Mouse (Mus musculus) left cerebral cortex, postnatal 4 days (tissue): ENCODE results near the gene Kctd10. TPM values are rescaled to one million over a fixed set of nuclear protein-coding genes. Genes with fewer than 3 reads are reported as not detected.
A peak's percentile ranks its signal among the peaks of the same experiment; 100 is the strongest.

ENCODE experiments used
- DNase-seq: peaks from one replicate; pipeline ENCODE4 v3.0.0-alpha.2; 2022
- intact Hi-C: fragments of 180-260 bp; cut with DNase I; formaldehyde crosslinking; loops from one replicate; pipeline ENCODE4 v1.15.1; 2025
- total RNA-seq, 2 experiments: library from RNA; stranded (reverse); gene quantifications; 2 replicates each; pipeline ENCODE4 v1.2.3; 2021

Gene Kctd10
- total RNA-seq, 2 experiments from 2014 or later, result 61.6 to 63.0 TPM

DNA sequence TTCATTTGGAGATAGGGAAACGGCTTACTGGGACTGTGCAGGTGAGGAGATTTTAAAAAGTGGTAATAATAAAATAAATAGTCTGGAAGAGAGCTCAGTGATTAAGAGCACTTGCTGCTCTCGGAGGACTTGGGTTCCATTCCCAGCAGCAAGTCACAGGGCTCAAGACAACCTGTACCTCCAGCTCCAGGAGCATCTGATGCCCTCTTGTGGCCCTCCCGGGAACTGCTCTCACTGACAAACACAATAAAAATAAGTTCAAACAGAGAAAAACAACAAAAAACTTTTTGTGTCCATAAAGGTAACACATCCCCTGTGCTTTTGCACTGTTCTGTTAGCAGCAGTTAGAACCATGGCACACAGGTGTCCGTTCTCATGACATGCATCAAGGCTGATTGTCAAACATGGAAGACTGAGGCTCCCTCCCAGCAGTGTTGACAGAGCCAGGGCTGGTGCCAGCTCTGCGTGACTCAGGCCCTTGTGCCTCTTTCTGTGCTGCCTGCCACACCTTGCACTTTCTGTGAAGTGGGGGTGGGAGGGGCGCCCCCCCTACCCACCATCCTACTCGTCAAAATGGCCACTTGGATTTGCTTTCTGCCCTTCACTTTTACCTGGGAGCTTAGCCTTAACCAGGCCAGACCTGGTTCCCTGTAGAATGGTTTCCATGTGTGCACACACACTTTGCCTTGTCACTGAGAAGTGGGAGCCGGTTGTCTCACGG lies 3.0 kb upstream of the Kctd10 start:
- intact Hi-C loops, result loop anchor here (5.0 kb wide), 1 partner anchor 71 kb away; no protein-coding TSS in a partner anchor
- peak; percentile 36 for DNase-seq

DNA sequence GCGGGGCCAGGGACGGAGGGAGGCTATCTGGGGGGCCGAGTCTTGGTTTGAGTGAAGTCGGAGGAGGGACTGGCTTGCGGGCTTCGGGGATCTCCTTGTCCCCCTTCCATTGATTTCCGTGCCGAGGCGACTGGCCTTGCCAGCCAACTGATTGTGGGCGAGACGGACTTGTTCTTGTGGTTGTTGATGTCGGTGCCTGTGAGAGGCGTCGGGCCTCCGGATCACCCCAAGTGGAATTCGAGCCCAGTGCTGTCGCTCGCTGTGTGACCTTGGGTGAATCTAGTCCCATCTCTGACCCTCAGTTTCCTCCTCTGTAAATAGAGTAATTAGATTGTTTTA lies 674 bp upstream of the Kctd10 start:
- intact Hi-C loops, result loop anchor here (5.0 kb wide), 1 partner anchor 69 kb away; no protein-coding TSS in a partner anchor
- DNase-seq, result no peak

- DNase-seq, result no peak
- intact Hi-C loops, result loop anchor here (5.0 kb wide), 1 partner anchor 67 kb away; no protein-coding TSS in a partner anchor
Observed at GRCm38 (mm10) chr5:114379763-114380162, 545 bp downstream of the Kctd10 start.

DNA sequence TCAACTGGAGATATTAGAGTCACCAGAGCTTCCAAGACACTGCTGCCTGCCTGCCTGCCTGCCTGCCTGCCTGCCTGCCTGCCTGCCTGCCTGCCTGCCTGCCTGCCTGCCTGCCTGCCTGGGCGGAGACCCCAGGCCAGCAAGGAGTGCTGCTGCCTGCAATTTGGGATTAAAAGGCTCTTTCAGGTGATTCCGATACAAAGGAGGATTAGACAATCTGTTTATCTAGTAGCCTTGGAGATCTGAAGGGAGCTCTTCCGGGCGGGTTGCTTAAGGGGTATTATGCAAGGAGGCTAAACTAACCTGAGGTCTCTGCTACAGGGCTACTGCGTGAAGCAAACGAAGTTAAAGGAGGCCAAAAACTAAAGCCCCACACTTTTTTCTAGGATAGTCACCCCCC lies 1.4 kb downstream of the Kctd10 start:
- intact Hi-C loops, result no loop called here

GRCm38 (mm10) chr5:114378177-114378920 lies 2.0 kb downstream of the Kctd10 start:
- DNase-seq, result no peak
- intact Hi-C loops, result no loop called here

More for the DNA sequence above, 1.4 kb downstream of the Kctd10 start:
- DNase-seq, result no peak

DNA sequence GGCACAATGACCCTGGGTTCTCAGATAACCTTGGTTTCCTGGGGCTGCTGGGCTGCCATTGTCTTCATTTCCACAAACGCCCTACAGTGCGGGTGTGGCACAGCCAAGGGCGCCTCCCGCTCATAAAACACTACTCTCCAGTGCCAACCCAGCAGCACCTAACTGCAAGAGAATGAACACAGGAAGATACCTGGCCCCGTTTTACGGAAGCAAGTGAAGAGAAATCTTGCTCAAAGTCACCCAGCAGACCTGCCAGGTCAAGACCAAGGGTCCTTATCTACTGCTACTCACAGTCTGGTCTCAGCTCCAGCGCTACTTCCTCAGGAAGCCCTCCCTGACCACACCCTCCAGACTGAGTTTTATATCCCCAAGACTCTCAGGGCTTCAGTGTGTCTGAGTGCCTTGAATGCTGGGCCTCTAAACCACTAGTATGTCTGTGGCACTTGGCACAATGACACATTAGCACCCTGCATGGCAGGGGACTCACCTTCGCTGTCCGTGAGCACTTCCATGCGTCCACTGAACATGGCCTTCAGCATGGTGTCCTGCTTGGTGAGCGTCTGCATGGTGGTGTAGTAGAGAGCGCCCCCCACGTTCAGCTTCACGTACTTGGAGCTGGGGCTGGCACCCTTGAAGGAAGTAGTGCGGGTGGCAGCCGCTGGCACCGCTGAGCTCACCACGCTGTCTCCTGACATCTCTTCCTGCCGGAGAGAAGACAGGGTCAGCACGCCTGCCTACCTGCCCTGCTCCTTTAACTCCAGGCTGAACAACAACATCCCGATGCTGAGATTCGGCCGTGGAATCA lies 5.7 kb downstream of the Kctd10 start:
- intact Hi-C loops, result no loop called here
- DNase-seq, result no peak

DNA sequence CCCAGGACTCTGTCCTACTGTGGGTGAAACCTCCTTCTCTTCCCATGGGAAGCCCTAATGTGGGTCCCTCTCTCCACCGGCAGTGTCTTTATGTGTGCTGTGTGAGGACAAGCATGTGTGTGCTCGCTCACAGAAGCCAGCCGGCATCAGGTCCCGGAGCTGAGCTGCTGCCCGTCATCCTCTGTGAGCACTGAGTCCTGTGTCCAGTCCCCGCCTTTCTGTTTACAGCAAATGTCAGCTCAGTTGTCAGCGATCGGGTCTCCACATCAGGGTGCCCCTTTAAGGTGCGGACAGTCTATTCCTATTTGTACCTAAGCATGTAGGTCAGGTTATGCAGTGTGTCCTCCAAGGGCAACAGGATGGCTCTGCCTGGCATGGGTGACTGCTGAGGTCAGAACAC lies 6.7 kb downstream of the Kctd10 start:
- no peak for DNase-seq
- intact Hi-C loops, result no loop called here

GRCm38 (mm10) chr5:114373174-114373573 lies 7.1 kb downstream of the Kctd10 start:
- no peak for DNase-seq
- intact Hi-C loops, result no loop called here

GRCm38 (mm10) chr5:114372565-114372964 lies 7.7 kb downstream of the Kctd10 start:
- DNase-seq, result no peak
- intact Hi-C loops, result no loop called here

DNA sequence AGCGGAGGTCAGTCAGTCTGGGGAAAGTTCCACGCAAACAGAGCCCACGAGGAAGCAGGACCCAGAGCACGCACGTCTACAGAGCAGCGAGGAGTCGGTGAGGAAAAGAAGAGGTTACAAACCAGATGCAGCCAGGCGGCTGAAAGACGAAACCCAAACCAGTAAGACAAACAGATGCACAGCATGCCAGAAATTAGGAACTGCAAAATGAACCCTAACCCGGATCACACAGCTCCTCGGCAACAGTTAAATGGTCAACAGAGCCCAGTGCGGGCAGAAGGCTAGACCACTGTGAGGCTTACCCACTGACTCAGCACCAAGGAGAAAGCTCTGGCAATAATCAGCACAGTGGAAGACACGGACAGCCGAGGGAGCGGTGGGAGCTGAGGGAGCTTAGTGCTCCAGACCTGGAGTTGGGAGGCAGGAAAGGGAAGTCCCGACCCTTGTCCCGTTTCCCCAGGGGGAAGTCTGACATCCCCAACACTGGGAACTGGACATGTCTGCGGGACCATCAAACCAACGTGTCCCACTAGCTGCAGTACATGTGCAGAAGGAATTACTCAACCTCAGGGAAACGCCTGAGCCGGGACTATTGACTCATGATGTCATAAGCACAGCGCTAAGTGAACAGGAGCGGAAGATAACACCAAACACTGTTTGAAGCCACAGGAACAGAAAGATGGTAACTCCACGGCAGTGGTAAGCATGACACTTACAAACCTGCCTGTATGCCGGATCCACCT lies 8.4 kb downstream of the Kctd10 start:
- DNase-seq, result no peak
- intact Hi-C loops, result no loop called here

GRCm38 (mm10) chr5:114371331-114371730 lies 9.0 kb downstream of the Kctd10 start:
- intact Hi-C loops, result no loop called here
- DNase-seq, result no peak

DNA sequence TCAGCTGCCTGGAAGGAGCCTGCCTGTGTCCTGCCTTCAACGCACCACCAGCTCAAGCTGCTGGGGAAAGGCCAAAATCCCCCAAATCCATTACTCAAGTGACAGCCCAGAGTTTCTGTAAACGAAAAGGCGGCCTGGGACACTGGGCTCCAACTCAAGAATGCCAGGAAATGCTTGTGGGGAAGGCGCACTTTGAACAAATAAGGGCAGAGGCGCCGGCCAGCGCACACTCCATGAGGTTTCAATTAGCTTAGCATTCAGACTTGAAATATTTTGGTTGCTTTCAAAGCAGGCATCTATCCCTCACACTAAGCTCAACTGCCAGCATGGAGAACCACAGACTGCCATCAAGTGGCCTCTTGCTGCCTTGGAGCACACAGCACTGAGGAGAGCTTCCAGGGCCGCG lies 9.9 kb downstream of the Kctd10 start:
- intact Hi-C loops, result no loop called here
- peak; percentile 32 for DNase-seq

DNA sequence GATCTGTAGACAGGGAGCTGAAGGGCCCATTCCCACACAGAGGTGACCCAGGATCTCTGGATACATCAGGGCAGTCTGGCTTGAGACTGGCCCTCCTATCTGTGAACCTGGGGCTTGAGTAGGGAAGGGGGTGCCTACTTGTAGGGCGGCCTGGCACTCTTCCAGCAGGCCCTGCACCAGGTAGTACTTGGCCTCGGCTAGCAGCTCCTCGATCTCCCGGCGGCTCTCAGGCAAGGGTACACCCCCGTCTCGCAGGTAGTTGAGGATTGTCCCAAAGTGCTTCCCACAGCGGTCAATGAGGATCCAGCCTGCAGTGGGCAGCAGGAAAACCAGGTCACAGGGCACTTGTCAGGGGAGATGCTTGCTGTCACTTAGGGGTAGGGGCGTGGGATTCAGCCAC lies 10.4 kb downstream of the Kctd10 start:
- no peak for DNase-seq
- intact Hi-C loops, result no loop called here

DNA sequence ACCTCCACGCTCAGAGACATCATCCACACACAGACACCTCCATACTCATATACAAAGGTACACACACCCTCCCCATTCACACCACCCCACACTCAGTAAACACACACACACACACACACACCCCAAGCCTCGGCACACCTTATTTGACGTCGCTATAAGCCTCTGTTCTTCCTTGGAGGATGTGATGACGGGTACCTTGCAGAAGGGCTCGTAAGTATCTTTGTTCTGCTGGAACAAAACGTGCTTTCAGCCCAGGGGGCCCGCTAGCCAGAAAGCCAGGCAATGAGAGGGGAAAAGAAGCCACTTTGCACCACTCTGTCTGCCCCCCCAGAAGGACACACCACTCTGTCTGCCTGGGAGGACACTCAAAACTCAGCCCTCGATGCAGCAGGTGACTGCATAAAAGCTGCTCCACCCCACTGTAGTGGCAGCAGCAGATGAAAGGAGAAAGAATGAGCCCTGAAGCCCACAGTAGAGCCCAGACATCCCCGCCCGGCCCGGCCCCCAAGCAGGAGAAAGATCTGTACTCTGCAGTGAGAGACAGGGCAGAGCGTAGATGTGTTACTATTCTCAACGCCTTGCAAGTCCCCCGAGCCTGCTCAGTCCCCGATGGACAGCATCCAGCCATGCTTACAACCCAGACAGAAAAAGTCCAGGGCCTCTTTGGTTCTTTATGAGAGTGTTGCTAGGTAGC lies 11.4 kb downstream of the Kctd10 start:
- DNase-seq, result no peak
- intact Hi-C loops, result no loop called here

DNA sequence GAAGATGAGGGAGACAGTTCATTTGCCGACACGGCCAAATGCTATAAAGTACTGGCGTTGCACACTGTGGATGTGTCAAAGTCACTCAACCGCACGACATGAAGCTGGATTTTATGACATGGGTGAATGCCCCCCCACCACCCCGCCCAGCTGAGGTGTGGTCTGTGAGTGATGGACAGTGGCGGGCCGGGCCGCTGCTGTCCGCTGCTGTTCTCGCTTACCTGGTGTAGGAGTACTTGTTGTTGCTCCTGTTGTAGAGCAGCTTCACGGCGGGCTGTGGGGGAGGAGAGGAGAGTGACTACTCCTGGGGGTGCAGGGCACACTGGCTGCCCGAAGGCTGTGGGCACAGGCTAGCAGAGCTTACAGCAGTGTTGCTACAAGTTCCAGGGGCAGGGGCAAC lies 12.2 kb downstream of the Kctd10 start:
- intact Hi-C loops, result no loop called here
- no peak for DNase-seq

- intact Hi-C loops, result no loop called here
Observed at GRCm38 (mm10) chr5:114365043-114365752, 15.1 kb downstream of the Kctd10 start.

GRCm38 (mm10) chr5:114360968-114361367 lies 19.3 kb downstream of the Kctd10 start:
- intact Hi-C loops, result no loop called here
- DNase-seq, result no peak

More at GRCm38 (mm10) chr5:114365043-114365752, 15.1 kb downstream of the Kctd10 start:
- DNase-seq, result no peak

GRCm38 (mm10) chr5:114359586-114359985 lies 20.7 kb downstream of the Kctd10 start:
- DNase-seq, result no peak
- intact Hi-C loops, result no loop called here

- no peak for DNase-seq
- intact Hi-C loops, result no loop called here
Observed at GRCm38 (mm10) chr5:114358833-114359232, 21.5 kb downstream of the Kctd10 start.
